Mouse (Mus musculus) CH12.LX (cell line): ENCODE data around the gene Nol9. TPM values are rescaled to one million over a fixed set of nuclear protein-coding genes. Genes with fewer than 3 reads are reported as not detected.

ENCODE experiments used
- DNase-seq: peaks from one replicate; pipeline ENCODE4 v3.0.0-alpha.2; 2013; ENCODE audit errors: extremely low read depth
- H3K27ac ChIP-seq: 2 replicates; pipeline ENCODE4 v1.5.1; 2012; ENCODE audit warnings: low read depth, mild to moderate bottlenecking, control low read depth, moderate library complexity; ENCODE audit not compliant: insufficient read depth
- H3K27me3 ChIP-seq: replicated peaks from 2 replicates; pipeline ENCODE3; 2012; ENCODE audit warnings: inconsistent platforms
- H3K36me3 ChIP-seq, 2 experiments: replicated peaks in 1 of 2; 2 replicates each; pipeline versions ENCODE3 to v1.6.1; 2012; ENCODE audit warnings: inconsistent platforms in 1 of 2, low read length in 1 of 2, mild to moderate bottlenecking in 1 of 2, mixed read lengths in 1 of 2, moderate library complexity in 1 of 2; ENCODE audit not compliant: control insufficient read depth in 1 of 2, insufficient read depth in 1 of 2
- H3K4me1 ChIP-seq, 2 experiments: 2 replicates each; pipeline ENCODE4 v1.6.1; 2012; ENCODE audit warnings: inconsistent platforms in 1 of 2, moderate library complexity in 1 of 2; ENCODE audit not compliant: insufficient read depth in 2 of 2, control insufficient read depth in 1 of 2
- H3K4me2 ChIP-seq: 2 replicates; pipeline ENCODE4 v1.6.1; 2012; ENCODE audit warnings: low read depth, mild to moderate bottlenecking, control low read depth; ENCODE audit not compliant: poor library complexity, insufficient read depth, severe bottlenecking
- H3K4me3 ChIP-seq, 3 experiments: fragments of 150-350 bp in 1 of 3; sonication (generic) in 1 of 3; replicated peaks in 1 of 3; 2 replicates each; pipeline versions ENCODE3 to v1.5.1; 2011 to 2012; ENCODE audit warnings: low read depth in 2 of 3, low read length in 2 of 3, mild to moderate bottlenecking in 2 of 3, moderate library complexity in 2 of 3, control low read depth in 1 of 3, improper control_type of control experiment in 1 of 3, inconsistent platforms in 1 of 3, mixed read lengths in 1 of 3; ENCODE audit not compliant: poor library complexity in 1 of 3
- H3K79me2 ChIP-seq: replicated peaks from 2 replicates; pipeline ENCODE4 v1.6.1; 2012; ENCODE audit warnings: mild to moderate bottlenecking, moderate library complexity; ENCODE audit not compliant: control insufficient read depth, poor library complexity, insufficient read depth, severe bottlenecking; ENCODE audit errors: extremely low read depth
- H3K9ac ChIP-seq: 2 replicates; pipeline ENCODE4 v1.6.1; 2012; ENCODE audit warnings: low read depth, mild to moderate bottlenecking, control low read depth, moderate library complexity; ENCODE audit not compliant: insufficient read depth
- H3K9me3 ChIP-seq: replicated peaks from 2 replicates; pipeline ENCODE3; 2012; ENCODE audit warnings: low read length, inconsistent platforms, mixed read lengths
- CTCF ChIP-seq, 2 experiments: IDR thresholded peaks in 1 of 2; conservative IDR thresholded peaks in 1 of 2; 2 replicates each; pipeline ENCODE4 v1.5.1; 2011 to 2012; ENCODE audit warnings: low read depth in 2 of 2, low read length in 2 of 2, improper control_type of control experiment in 1 of 2, inconsistent platforms in 1 of 2, mild to moderate bottlenecking in 1 of 2, moderate library complexity in 1 of 2
- E2F4 ChIP-seq: IDR thresholded peaks from 2 replicates; pipeline ENCODE4 v1.6.1; 2011; ENCODE audit warnings: low read depth, low read length, improper control_type of control experiment; ENCODE audit not compliant: insufficient replicate concordance
- EP300 ChIP-seq: IDR thresholded peaks from 2 replicates; pipeline ENCODE4 v1.6.1; 2011; ENCODE audit warnings: low read length, improper control_type of control experiment
- ETS1 ChIP-seq: conservative IDR thresholded peaks from 2 replicates; pipeline ENCODE4 v1.6.1; 2012; ENCODE audit warnings: low read depth, mild to moderate bottlenecking, inconsistent platforms, low read length, improper control_type of control experiment, moderate library complexity
- HCFC1 ChIP-seq: IDR thresholded peaks from 2 replicates; pipeline ENCODE4 v1.6.1; 2012; ENCODE audit warnings: low read depth, mild to moderate bottlenecking, inconsistent platforms, low read length, improper control_type of control experiment
- JUN ChIP-seq: IDR thresholded peaks from 2 replicates; pipeline ENCODE4 v1.6.1; 2011; ENCODE audit warnings: low read depth, mild to moderate bottlenecking, low read length, improper control_type of control experiment, moderate library complexity; ENCODE audit not compliant: insufficient read depth
- JUND ChIP-seq: conservative IDR thresholded peaks from 2 replicates; pipeline ENCODE4 v1.6.1; 2011; ENCODE audit warnings: low read depth, low read length, improper control_type of control experiment
- KAT2A ChIP-seq: IDR thresholded peaks from 2 replicates; pipeline ENCODE4 v1.6.1; 2012; ENCODE audit warnings: low read length, improper control_type of control experiment, inconsistent platforms; ENCODE audit not compliant: insufficient replicate concordance
- MAFK ChIP-seq: IDR thresholded peaks from 2 replicates; pipeline ENCODE4 v1.6.1; 2011; ENCODE audit warnings: low read length, improper control_type of control experiment; ENCODE audit not compliant: insufficient replicate concordance
- MAX ChIP-seq: IDR thresholded peaks from 2 replicates; pipeline ENCODE4 v1.6.1; 2011; ENCODE audit warnings: low read length, improper control_type of control experiment
- MAZ ChIP-seq: IDR thresholded peaks from 2 replicates; pipeline ENCODE4 v1.6.1; 2012; ENCODE audit warnings: low read depth, mild to moderate bottlenecking, inconsistent platforms, low read length, improper control_type of control experiment, moderate library complexity
- MXI1 ChIP-seq: IDR thresholded peaks from 2 replicates; pipeline ENCODE4 v1.6.1; 2011; ENCODE audit warnings: mild to moderate bottlenecking, low read depth, low read length, improper control_type of control experiment
- MYC ChIP-seq: IDR thresholded peaks from 2 replicates; pipeline ENCODE4 v1.6.1; 2011; ENCODE audit warnings: low read depth, mild to moderate bottlenecking, improper control_type of control experiment, low read length
- NRF1 ChIP-seq: IDR thresholded peaks from 2 replicates; pipeline ENCODE4 v1.6.1; 2014; ENCODE audit warnings: low read depth, mild to moderate bottlenecking, inconsistent platforms, low read length, improper control_type of control experiment, moderate library complexity
- PAX5 ChIP-seq: IDR thresholded peaks from 2 replicates; pipeline ENCODE4 v1.6.1; 2012; ENCODE audit warnings: low read length, inconsistent platforms, mixed read lengths
- POLR2A ChIP-seq: IDR thresholded peaks from 2 replicates; pipeline ENCODE4 v1.6.1; 2011; ENCODE audit warnings: low read depth, mild to moderate bottlenecking, improper control_type of control experiment, low read length
- POLR2AphosphoS2 ChIP-seq: IDR thresholded peaks from 2 replicates; pipeline ENCODE4 v1.6.1; 2011; ENCODE audit warnings: low read depth, low read length, improper control_type of control experiment
- RAD21 ChIP-seq: IDR thresholded peaks from 2 replicates; pipeline ENCODE4 v1.6.1; 2011; ENCODE audit warnings: low read depth, mild to moderate bottlenecking, low read length, improper control_type of control experiment, moderate library complexity
- RCOR1 ChIP-seq: conservative IDR thresholded peaks from 2 replicates; pipeline ENCODE4 v1.6.1; 2012; ENCODE audit warnings: low read depth, mild to moderate bottlenecking, inconsistent platforms, low read length, improper control_type of control experiment
- SMC3 ChIP-seq: IDR thresholded peaks from 2 replicates; pipeline ENCODE4 v1.6.1; 2011; ENCODE audit warnings: low read depth, low read length, improper control_type of control experiment
- TCF12 ChIP-seq: IDR thresholded peaks from 2 replicates; pipeline ENCODE4 v1.6.1; 2014; ENCODE audit warnings: low read depth, mild to moderate bottlenecking, inconsistent platforms, low read length, improper control_type of control experiment
- UBTF ChIP-seq: IDR thresholded peaks from 2 replicates; pipeline ENCODE4 v1.6.1; 2012; ENCODE audit warnings: low read depth, mild to moderate bottlenecking, inconsistent platforms, low read length, improper control_type of control experiment, moderate library complexity
- USF1 ChIP-seq: IDR thresholded peaks from 2 replicates; pipeline ENCODE4 v1.6.1; 2014; ENCODE audit warnings: low read depth, mild to moderate bottlenecking, inconsistent platforms, low read length, improper control_type of control experiment
- USF2 ChIP-seq: conservative IDR thresholded peaks from 2 replicates; pipeline ENCODE4 v1.6.1; 2011; ENCODE audit warnings: low read depth, low read length, improper control_type of control experiment
- ZKSCAN1 ChIP-seq: IDR thresholded peaks from 2 replicates; pipeline ENCODE4 v1.6.1; 2012; ENCODE audit warnings: low read depth, inconsistent platforms, low read length, improper control_type of control experiment, borderline replicate concordance
- ZNF384 ChIP-seq: IDR thresholded peaks from 2 replicates; pipeline ENCODE4 v1.6.1; 2012; ENCODE audit warnings: low read depth, low read length, improper control_type of control experiment, inconsistent platforms
- dilution Hi-C: fragments of 300-500 bp; cut with MboI; formaldehyde crosslinking; loops from 2 replicates; pipeline ENCODE4 v1.14.3; 2020; ENCODE audit warnings: low sequenced_read_pairs; ENCODE audit not compliant: extremely low pct_unique_long_range_greater_than_20kb, extremely low pct_ligation_motif_present
- in situ Hi-C: fragments of 300-500 bp; cut with MboI; formaldehyde crosslinking; loops from 3 replicates; pipeline ENCODE4 v1.14.3; 2019; ENCODE audit warnings: low sequenced_read_pairs, low pct_ligation_motif_present, low pct_unique_long_range_greater_than_20kb, mixed read lengths
- polyA plus RNA-seq: library from polyadenylated mRNA; unstranded; fragments of >175 nt; gene quantifications from 2 replicates; pipeline ENCODE4 v1.2.1, GENCODE M21; 2012; ENCODE audit warnings: low read depth; ENCODE audit not compliant: insufficient read length
- total RNA-seq, 2 experiments: library from RNA; depleted of rRNA; stranded (reverse); fragments of 300-350 nt in 1 of 2; fragments of >200 nt in 1 of 2; gene quantifications; 2 replicates each; pipeline ENCODE4 v1.2.3; 2012 to 2014

Nol9 gene
- total and polyA plus RNA-seq, 3 experiments, result 44.7 to 60.5 (median 44.8) TPM

GRCm38 (mm10) chr4:152006137-152006536 is 33.0 kb upstream of the Nol9 start:
- Histone ChIP-seq H3K9ac (no peak overlapping the region), H3K79me2 (0 out of 2 replicates have a peak, but pooled peaks cover 2% of the 10 kb centered on the region), H3K36me3 (no peaks in the 10 kb centered on the region), H3K4me2 (no peak overlapping the region), H3K9me3 (no peaks in the 10 kb centered on the region), H3K27me3 (peaks cover 18% of the 10 kb centered on the region), H3K4me3 (no peak overlapping the region), H3K4me1 (peaks cover 9 to 24% of the 10 kb centered on the region in 2 experiments), H3K27ac (no peak overlapping the region)
- no peak for DNase-seq
- in situ Hi-C loops, result no loop called here
- dilution Hi-C loops, result no loop called here
- TF ChIP-seq ZKSCAN1, result no peak
- TF ChIP-seq TCF12, result no peak
- no peak for TF ChIP-seq UBTF
- no peak for TF ChIP-seq PAX5
- no peak for TF ChIP-seq EP300
- TF ChIP-seq CTCF (conservative IDR thresholded peaks at IDR 0.05 in 1 of 2, IDR thresholded peaks at IDR 0.05 in 1 of 2; ENCODE audit: low read depth in 2 of 2, low read length in 2 of 2), result peak in 1 of 2 experiments; percentile 52; a peak in 2 of 4 replicates
- no peak for TF ChIP-seq ZNF384
- no peak for TF ChIP-seq RCOR1
- no peak for TF ChIP-seq JUN
- no peak for TF ChIP-seq MAFK
- no peak for TF ChIP-seq HCFC1
- no peak for TF ChIP-seq E2F4
- TF ChIP-seq POLR2A, result no peak
- TF ChIP-seq NRF1, result no peak
- TF ChIP-seq JUND, result no peak
- no peak for TF ChIP-seq USF2
- no peak for TF ChIP-seq USF1
- no peak for TF ChIP-seq POLR2AphosphoS2
- no peak for TF ChIP-seq MAX
- no peak for TF ChIP-seq MXI1
- TF ChIP-seq ETS1, result no peak
- no peak for TF ChIP-seq MAZ
- no peak; the same call in none of the 2 replicates for TF ChIP-seq RAD21
- peak; percentile 34; the same call in 1 of the 2 replicates for TF ChIP-seq MYC
- TF ChIP-seq KAT2A, result no peak
- TF ChIP-seq SMC3, result 0 out of 2 replicates have a peak, but pooled peaks have one; percentile 2
